Mouse (Mus musculus): ENCODE measurements around the gene Disc1.

- no peak for TF ChIP-seq CTCF (IDR thresholded peaks at IDR 0.05; ENCODE audit: low read depth)
- TF ChIP-seq EP300 (IDR thresholded peaks at IDR 0.05; ENCODE audit: low read depth), result no peak
Measured at GRCm38 (mm10) chr8:125253505-125254180, 199.6 kb downstream of the Disc1 start.

Data from liver, postnatal 0 days (tissue).